Mouse (Mus musculus) heart, adult 2 months (tissue): ENCODE data around the gene Clec11a.

Experiments
- CTCF ChIP-seq: fragments of 200-600 bp; IDR thresholded peaks from 2 replicates; pipeline ENCODE4 v1.8.1; 2022; ENCODE audit warnings: antibody characterized with exemption, mild to moderate bottlenecking, moderate library complexity
- POLR2A ChIP-seq: fragments of 200-500 bp; IDR thresholded peaks from 2 replicates; pipeline ENCODE4 v1.6.1; 2011; ENCODE audit warnings: mild to moderate bottlenecking, low read depth, low read length, control low read depth; ENCODE audit not compliant: insufficient read depth

GRCm38 (mm10) chr7:44307261-44308020, 739 bp upstream of the Clec11a start:
- TF ChIP-seq CTCF (no peak), POLR2A (no peak)
